Mouse (Mus musculus) erythroblast, embryonic 14.5 days (primary cell): Measurements from ENCODE around the gene Gipc2. TPM values are rescaled to one million over a fixed set of nuclear protein-coding genes. Genes with fewer than 3 reads are reported as not detected.

Experiments
- H3K27me3 ChIP-seq: 2 replicates; pipeline ENCODE4 v1.6.1; 2012; ENCODE audit warnings: inconsistent platforms; ENCODE audit not compliant: control insufficient read depth
- H3K36me3 ChIP-seq: 2 replicates; pipeline ENCODE4 v1.6.1; 2012; ENCODE audit warnings: mild to moderate bottlenecking, inconsistent platforms; ENCODE audit not compliant: control insufficient read depth
- H3K4me1 ChIP-seq: 2 replicates; pipeline ENCODE4 v1.6.1; 2012; ENCODE audit warnings: inconsistent platforms; ENCODE audit not compliant: control insufficient read depth
- H3K4me3 ChIP-seq: replicated peaks from 2 replicates; pipeline ENCODE3; 2012; ENCODE audit warnings: moderate library complexity, mild to moderate bottlenecking, inconsistent platforms
- H3K9me3 ChIP-seq: 2 replicates; pipeline ENCODE4 v1.6.1; 2012; ENCODE audit warnings: low read length, inconsistent platforms, mixed read lengths; ENCODE audit not compliant: control insufficient read depth
- GATA1 ChIP-seq: IDR thresholded peaks from 2 replicates; pipeline ENCODE4 v1.6.1; 2012; ENCODE audit warnings: low read length, inconsistent platforms, mixed read lengths
- TAL1 ChIP-seq: IDR thresholded peaks from 3 replicates; pipeline ENCODE4 v1.6.1; 2012; ENCODE audit warnings: low read length, inconsistent platforms, mixed read lengths
- polyA plus RNA-seq: library from polyadenylated mRNA; stranded (reverse); fragments of >175 nt; gene quantifications from 2 replicates; pipeline ENCODE4 v1.2.3, GENCODE M21; 2012

Gipc2 gene
- polyA plus RNA-seq, 1 experiment = not detected

DNA sequence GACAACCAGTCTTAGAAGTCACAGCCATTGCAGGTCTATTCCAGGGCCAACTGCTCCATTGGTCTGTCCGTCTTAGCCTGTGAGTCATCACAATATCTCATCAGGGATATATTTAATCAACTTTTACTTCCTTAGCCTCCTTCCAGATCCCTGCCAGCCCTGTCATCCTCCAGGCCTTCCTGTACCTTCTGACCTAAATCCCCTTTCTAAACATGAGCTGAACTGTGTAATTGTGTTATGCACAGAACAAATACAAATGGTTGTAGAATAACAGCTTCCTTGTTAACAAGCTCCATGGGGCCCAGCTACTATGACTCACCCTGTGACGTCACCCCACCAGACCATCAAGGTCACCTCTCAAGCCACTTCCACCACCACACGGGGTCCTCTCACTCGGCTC lies 111.8 kb downstream of the Gipc2 start:
- TF ChIP-seq GATA1 = no peak
- TF ChIP-seq TAL1 = no peak

DNA sequence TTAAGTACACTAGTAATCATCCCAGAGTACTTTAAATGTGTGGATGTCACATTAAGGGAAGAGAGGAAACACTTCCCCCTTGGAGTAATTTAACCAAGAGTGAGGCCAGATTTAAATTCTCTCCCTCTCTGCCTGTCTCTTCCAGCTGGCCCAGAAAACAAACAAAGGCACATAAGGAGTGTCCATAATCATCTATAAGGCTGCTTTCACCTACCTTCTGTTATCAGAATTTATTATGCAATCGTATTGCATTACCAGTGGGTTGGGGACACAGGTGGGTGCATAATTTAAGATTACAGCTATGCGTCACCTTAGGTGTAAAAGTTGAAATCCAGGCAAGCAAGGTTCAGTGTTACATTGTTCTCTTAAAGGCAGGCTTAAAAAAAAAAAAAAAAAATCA lies 114.1 kb downstream of the Gipc2 start:
- no peak for TF ChIP-seq TAL1
- H3K27me3 ChIP-seq = no peaks in the 10 kb centered on the region
- no peaks in the 10 kb centered on the region for H3K36me3 ChIP-seq
- no peak overlapping the region for H3K4me3 ChIP-seq
- H3K4me1 ChIP-seq = no peaks in the 10 kb centered on the region
- no peaks in the 10 kb centered on the region for H3K9me3 ChIP-seq

More for the DNA sequence above, 111.8 kb downstream of the Gipc2 start:
- Histone ChIP-seq H3K4me1 (no peaks in the 10 kb centered on the region), H3K27me3 (no peaks in the 10 kb centered on the region), H3K4me3 (no peak overlapping the region), H3K9me3 (no peaks in the 10 kb centered on the region), H3K36me3 (no peaks in the 10 kb centered on the region)

DNA sequence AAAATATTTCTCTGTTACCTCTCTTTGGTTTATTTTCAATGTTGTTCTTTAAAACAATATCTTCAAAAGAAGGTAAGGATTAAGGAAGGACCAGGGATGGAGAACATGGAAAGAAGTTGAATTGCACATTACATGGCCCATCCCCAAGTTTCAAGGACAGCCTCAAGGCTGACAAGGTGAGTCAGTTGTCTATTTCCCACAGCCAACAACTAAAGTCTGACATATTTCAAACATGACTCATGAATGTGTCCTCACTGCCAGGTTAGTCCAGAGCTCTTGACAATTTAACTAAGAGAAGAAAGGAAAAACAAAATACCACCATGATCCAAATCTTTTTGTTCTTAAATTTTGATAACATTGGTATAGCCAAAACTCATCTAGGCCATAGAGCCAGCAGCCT lies 118.1 kb downstream of the Gipc2 start:
- Histone ChIP-seq H3K27me3 (no peaks in the 10 kb centered on the region), H3K4me3 (no peak overlapping the region)
- no peak for TF ChIP-seq TAL1
- TF ChIP-seq GATA1 = no peak

DNA sequence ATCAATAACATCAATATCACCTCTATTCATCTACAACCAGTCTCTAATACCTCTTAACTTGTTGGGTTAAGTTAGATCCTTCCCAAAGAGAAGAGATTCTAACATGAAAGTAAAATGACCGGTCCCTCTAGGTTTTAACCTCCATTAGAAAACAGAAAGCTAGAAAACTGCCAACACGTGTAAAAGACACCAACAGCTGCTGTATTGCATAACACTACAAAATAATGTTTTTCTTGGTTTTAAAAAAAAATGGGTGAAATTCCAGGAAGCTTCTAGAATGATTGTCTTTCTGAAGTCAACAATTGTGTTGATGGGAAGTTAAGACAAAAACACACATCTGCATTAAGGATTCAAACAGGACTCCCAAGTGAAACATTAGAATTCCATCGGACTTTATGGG lies 119.1 kb downstream of the Gipc2 start:
- Histone ChIP-seq H3K4me1 (no peaks in the 10 kb centered on the region), H3K36me3 (no peaks in the 10 kb centered on the region), H3K4me3 (no peak overlapping the region), H3K9me3 (no peaks in the 10 kb centered on the region), H3K27me3 (no peaks in the 10 kb centered on the region)
- no peak for TF ChIP-seq TAL1
- no peak for TF ChIP-seq GATA1

More for the DNA sequence above, 118.1 kb downstream of the Gipc2 start:
- no peaks in the 10 kb centered on the region for H3K36me3 ChIP-seq
- no peaks in the 10 kb centered on the region for H3K4me1 ChIP-seq
- H3K9me3 ChIP-seq = no peaks in the 10 kb centered on the region

Other genes starting within 250 kb of the Gipc2 start
- gene Dnajb4, start 44.1 kb upstream of the Gipc2 start, polyA plus RNA-seq = 0.78 and 0.87 TPM in 2 replicates
- 27.0 and 29.1 TPM in 2 replicates for gene Fubp1, start 44.2 kb upstream of the Gipc2 start, polyA plus RNA-seq
- gene Nexn, start 100.1 kb upstream of the Gipc2 start, polyA plus RNA-seq = not detected in 2 replicates
- 0.16 and 0.55 TPM in 2 replicates for gene Miga1, start 174.2 kb upstream of the Gipc2 start, polyA plus RNA-seq
- 0.29 and 0.37 TPM in 2 replicates for gene Usp33, start 180.2 kb upstream of the Gipc2 start, polyA plus RNA-seq
- gene Zzz3, start 229.2 kb upstream of the Gipc2 start, polyA plus RNA-seq = 0.25 and 0.35 TPM in 2 replicates